Mouse (Mus musculus): Measurements from ENCODE around the gene Rps6ka3. TPM values are rescaled to one million over a fixed set of nuclear protein-coding genes. Genes with fewer than 3 reads are reported as not detected.

Rps6ka3 gene
- total and polyA plus RNA-seq, 3 experiments, result 6.9 to 16.7 (median 13.5) TPM

GRCm38 (mm10) chrX:159391239-159391638 lies 181.1 kb downstream of the Rps6ka3 start:
- peaks cover 5 to 21% of the 10 kb centered on the region in 2 experiments for H3K36me3 ChIP-seq (replicated peaks in 1 of 2; ENCODE audit: control insufficient read depth in 1 of 2, insufficient read depth in 1 of 2, low read length in 1 of 2)
- TF ChIP-seq UBTF (IDR thresholded peaks at IDR 0.05; ENCODE audit: low read depth, low read length) (no peak), ZKSCAN1 (IDR thresholded peaks at IDR 0.05; ENCODE audit: borderline replicate concordance, low read depth, low read length) (no peak), MEF2A (IDR thresholded peaks at IDR 0.05; ENCODE audit: borderline replicate concordance, low read depth, low read length) (no peak), CHD1 (IDR thresholded peaks at IDR 0.05; ENCODE audit: low read depth, low read length) (no peak), IRF4 (IDR thresholded peaks at IDR 0.05; ENCODE audit: low read depth, low read length) (no peak), SIN3A (IDR thresholded peaks at IDR 0.05; ENCODE audit: low read length) (no peak), USF1 (IDR thresholded peaks at IDR 0.05; ENCODE audit: low read depth, low read length) (no peak)
- no peaks in the 10 kb centered on the region for H3K4me1 ChIP-seq (ENCODE audit: control insufficient read depth in 1 of 2, insufficient read depth in 2 of 2)
- dilution Hi-C loops (cut with MboI; ENCODE audit: extremely low pct_ligation_motif_present, extremely low pct_unique_long_range_greater_than_20kb, low sequenced_read_pairs) (no loop called here), in situ Hi-C loops (cut with MboI; ENCODE audit: low pct_ligation_motif_present, low pct_unique_long_range_greater_than_20kb, low sequenced_read_pairs) (no loop called here)
- no peak overlapping the region for H3K9ac ChIP-seq (ENCODE audit: insufficient read depth, low read depth)
- no peak overlapping the region for H3K27ac ChIP-seq (ENCODE audit: insufficient read depth, low read depth)
- no peak for DNase-seq (ENCODE audit: extremely low read depth)
- H3K4me2 ChIP-seq (ENCODE audit: insufficient read depth, low read depth, poor library complexity, severe bottlenecking), result no peak overlapping the region
- H3K27me3 ChIP-seq (replicated peaks), result no peaks in the 10 kb centered on the region
- H3K4me3 ChIP-seq (replicated peaks in 1 of 3; ENCODE audit: low read depth in 2 of 3, low read length in 2 of 3, poor library complexity in 1 of 3), result no peak overlapping the region
- H3K9me3 ChIP-seq (replicated peaks; ENCODE audit: low read length), result no peaks in the 10 kb centered on the region
- H3K79me2 ChIP-seq (replicated peaks; ENCODE audit: control insufficient read depth, extremely low read depth, insufficient read depth, poor library complexity, severe bottlenecking), result no peaks in the 10 kb centered on the region

- TF ChIP-seq NELFE (IDR thresholded peaks at IDR 0.05; ENCODE audit: low read depth, low read length) (no peak; the same call in 1 of the 2 replicates), MYC (IDR thresholded peaks at IDR 0.05; ENCODE audit: low read depth, low read length) (peak; percentile 75; the same call in 1 of the 2 replicates), POLR2A (IDR thresholded peaks at IDR 0.05; ENCODE audit: low read depth, low read length) (no peak), CTCF (conservative IDR thresholded peaks at IDR 0.05 in 1 of 2, IDR thresholded peaks at IDR 0.05 in 1 of 2; ENCODE audit: low read depth in 2 of 2, low read length in 2 of 2) (peak in 1 of 2 experiments; percentile 93; a peak in 2 of 4 replicates), ZC3H11A (IDR thresholded peaks at IDR 0.05; ENCODE audit: low read depth, low read length) (no peak), MAZ (IDR thresholded peaks at IDR 0.05; ENCODE audit: low read depth, low read length) (no peak), SMC3 (IDR thresholded peaks at IDR 0.05; ENCODE audit: low read depth, low read length) (peak; percentile 33; the same call in 1 of the 2 replicates), RAD21 (IDR thresholded peaks at IDR 0.05; ENCODE audit: low read depth, low read length) (peak; percentile 48), ZMIZ1 (IDR thresholded peaks at IDR 0.05; ENCODE audit: low read depth, low read length) (no peak)
- dilution Hi-C loops (cut with MboI; ENCODE audit: extremely low pct_ligation_motif_present, extremely low pct_unique_long_range_greater_than_20kb, low sequenced_read_pairs), result no loop called here
- no peaks in the 10 kb centered on the region for H3K79me2 ChIP-seq (replicated peaks; ENCODE audit: control insufficient read depth, extremely low read depth, insufficient read depth, poor library complexity, severe bottlenecking)
- H3K9me3 ChIP-seq (replicated peaks; ENCODE audit: low read length), result no peaks in the 10 kb centered on the region
- no peaks in the 10 kb centered on the region for H3K27me3 ChIP-seq (replicated peaks)
- DNase-seq (ENCODE audit: extremely low read depth), result peak; percentile 45
- in situ Hi-C loops (cut with MboI; ENCODE audit: low pct_ligation_motif_present, low pct_unique_long_range_greater_than_20kb, low sequenced_read_pairs), result loop anchor here (5.0 kb wide), 1 partner anchor 37 kb away; the partner anchor contains the start of gene Eif1ax
- H3K27ac ChIP-seq (ENCODE audit: insufficient read depth, low read depth), result no peak overlapping the region
- no peak overlapping the region for H3K9ac ChIP-seq (ENCODE audit: insufficient read depth, low read depth)
- no peaks in the 10 kb centered on the region for H3K4me1 ChIP-seq (ENCODE audit: control insufficient read depth in 1 of 2, insufficient read depth in 2 of 2)
- no peak overlapping the region for H3K4me2 ChIP-seq (ENCODE audit: insufficient read depth, low read depth, poor library complexity, severe bottlenecking)
- no peak overlapping the region for H3K4me3 ChIP-seq (replicated peaks in 1 of 3; ENCODE audit: low read depth in 2 of 3, low read length in 2 of 3, poor library complexity in 1 of 3)
- H3K36me3 ChIP-seq (replicated peaks in 1 of 2; ENCODE audit: control insufficient read depth in 1 of 2, insufficient read depth in 1 of 2, low read length in 1 of 2), result no peaks in the 10 kb centered on the region
Observed at GRCm38 (mm10) chrX:159409253-159409652, 199.1 kb downstream of the Rps6ka3 start.
